Mouse (Mus musculus) adrenal gland (tissue): ENCODE results near the gene Sgms1.
"Not testable (repeated sequence)": the region's sequence is repeated elsewhere in the genome, so short reads cannot be mapped to it uniquely, and the experiment has no call there.

Source experiments
- intact Hi-C: fragments of 180-260 bp; cut with DNase I; formaldehyde crosslinking; loops from one replicate; pipeline ENCODE4 v1.15.1; 2025

Sgms1 gene

DNA sequence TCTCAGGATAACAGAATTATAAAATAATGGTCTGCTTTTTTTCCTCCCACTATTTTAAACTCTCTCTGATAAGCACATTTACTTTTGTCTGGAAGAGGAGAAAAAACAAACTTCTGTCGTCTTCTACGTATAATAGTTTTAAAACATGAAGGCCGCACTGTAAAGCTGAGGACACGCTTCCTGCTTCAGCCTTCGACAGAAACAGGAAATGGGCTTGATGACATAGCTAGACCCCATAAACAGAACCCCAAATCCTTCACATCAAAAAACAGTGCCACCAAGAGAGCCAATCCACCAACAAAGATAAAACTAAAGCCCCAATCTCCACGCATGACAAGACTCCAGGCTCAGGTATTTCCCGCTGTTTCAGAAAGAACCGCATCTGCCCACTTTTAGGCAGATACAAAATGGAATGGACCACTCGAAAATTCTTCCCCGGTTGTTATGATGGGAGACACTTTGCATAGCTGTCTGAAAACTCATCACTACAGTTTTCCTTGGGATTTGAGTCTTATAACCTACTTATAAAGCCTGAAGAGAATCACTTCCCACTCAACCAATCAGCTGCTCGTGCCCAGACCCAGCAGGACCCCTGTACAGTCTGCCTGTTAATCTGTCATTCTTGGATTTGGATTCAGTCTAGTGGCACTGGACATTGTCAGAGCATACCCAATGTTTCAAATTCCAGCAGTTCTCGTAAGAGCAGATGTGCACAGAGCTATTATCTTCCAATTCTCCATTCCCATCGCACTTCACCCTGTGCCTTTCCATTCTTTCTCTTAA lies 222.5 kb downstream of the Sgms1 start:
- intact Hi-C loops: loop anchor here (5.0 kb wide), 1 partner anchor 155 kb away; no protein-coding TSS in a partner anchor

DNA sequence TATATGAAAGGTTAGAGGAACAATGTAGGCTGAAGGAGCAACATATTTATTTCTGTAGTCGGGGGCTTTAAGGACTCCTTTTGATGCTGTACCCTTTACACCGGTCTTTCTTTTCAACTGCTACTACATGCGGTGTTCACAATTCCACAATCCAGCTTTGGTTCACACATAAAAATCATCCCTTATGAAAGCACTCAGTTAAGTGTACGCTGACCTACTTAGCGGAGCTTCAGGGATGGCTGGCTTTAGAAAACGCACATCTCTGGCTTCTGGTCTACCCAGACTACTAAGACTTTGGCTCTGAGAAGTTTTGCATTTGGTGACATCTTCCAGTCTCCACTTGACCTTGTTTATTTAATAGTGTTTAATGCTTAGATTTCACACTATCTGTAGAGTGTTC lies 223.8 kb downstream of the Sgms1 start:
- intact Hi-C loops: loop anchor here (5.0 kb wide), 1 partner anchor 157 kb away; no protein-coding TSS in a partner anchor

DNA sequence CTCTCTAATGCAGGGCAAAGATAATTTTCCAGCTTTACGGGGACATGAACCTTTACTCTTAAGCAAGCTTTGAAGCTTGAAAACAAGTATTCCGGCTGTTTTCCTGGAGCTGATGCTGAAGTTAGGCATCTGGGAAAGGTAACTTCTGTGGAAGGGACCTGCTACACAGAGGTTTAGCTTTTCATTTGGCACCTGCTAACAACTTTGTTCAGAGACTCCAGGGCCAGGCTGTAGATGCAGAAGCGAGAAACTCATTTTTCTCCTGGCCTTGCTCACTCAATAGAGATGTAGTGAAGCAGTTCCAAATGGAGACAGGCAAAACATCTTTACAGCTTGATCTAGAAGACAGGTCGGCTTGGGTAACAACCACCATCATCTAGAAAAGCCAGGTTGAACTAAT lies 225.4 kb downstream of the Sgms1 start:
- intact Hi-C loops: no loop called here

DNA sequence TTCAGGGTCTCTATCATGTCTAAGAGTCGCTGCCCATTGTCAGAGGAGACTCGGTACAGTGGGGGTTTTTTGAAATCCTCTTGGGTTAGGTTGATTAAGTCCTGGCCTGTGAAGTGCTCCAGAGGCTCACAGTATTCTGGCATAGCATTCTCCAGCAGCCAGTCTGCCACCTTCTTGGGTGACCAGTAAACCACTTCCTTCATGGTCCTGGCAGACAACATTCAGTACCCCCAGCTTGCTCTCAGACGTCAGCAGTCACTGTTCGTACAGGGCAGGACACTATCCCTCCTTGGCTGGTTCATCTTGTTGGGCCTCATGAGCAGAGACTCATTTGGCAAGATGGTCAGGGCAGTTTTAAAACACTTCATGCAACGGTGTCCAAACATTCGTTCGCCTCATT lies 229.6 kb downstream of the Sgms1 start:
- intact Hi-C loops: no loop called here

DNA sequence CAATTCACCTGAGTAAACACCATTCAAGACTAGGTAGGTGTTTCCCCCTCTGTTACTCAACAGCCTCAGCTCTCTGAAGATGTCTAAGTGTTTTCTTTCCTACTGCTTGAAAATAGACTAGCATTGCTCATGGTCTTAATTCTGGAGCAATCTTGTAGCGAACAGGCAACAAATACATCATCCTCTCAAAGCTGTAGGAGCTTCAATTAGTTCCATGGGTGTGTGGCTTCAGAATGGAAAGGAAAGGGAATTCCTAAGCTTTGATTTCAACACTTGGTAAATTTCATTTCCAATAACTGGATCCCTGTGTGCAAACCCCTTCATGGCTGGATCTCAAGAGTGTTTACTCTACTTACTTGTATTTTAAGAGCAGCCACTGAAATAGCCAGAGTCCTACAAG lies 230.3 kb downstream of the Sgms1 start:
- intact Hi-C loops: no loop called here

DNA sequence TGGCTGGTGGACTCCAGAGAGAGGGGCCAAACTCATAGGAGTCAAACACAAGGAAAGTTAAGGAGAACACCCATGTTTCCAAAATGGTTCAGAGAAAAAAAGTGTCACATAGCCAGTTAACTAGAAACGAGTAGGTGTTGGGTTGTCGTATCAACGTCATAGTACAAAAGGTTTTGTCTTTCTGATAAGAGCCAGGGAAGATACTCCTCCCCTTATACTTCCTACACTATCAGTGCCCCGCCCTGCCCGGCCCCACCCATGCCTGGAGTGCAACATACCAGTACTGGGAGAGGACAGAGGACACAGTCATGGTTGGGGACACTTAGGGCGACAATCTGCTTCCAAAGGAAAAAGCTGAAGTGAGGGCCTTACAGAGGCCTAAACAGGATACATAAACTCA lies 232.5 kb downstream of the Sgms1 start:
- intact Hi-C loops: no loop called here

DNA sequence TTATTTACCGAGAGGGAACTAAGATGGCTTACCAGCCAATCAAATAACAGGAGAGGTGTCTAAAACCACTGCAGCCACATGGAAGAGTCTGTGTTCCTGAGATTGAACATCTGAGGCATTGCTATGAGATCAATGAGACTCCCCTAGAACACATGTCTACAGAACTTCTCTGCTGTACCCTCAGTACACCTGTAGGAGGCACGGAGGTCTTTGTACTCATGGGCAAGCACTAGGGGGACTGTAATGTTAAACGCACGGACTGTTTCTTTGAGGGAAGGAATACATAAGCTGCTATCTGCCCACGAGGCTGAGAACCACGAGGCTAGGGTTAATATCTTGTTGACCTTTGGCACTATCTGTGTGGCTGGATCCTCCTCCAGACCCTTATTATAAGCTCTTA lies 237.0 kb downstream of the Sgms1 start:
- intact Hi-C loops: no loop called here

DNA sequence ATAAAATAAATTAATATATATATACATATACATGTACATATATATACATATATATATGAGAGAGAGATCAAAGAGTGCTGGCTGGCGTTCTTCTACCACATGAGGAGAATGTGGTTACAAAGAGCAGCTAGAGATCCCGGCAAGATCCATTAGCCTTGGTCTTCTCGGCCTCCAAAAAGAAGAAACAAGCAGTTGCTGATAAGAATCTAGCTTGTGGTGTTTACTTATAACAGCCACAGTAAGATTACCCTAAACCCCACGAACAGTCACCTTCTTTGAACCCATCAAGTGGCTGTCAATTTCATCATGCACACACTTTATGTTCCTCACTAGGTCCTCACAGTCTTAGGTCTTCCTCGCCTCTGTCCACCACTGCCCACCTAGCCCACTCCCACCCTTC lies 240.8 kb downstream of the Sgms1 start:
- intact Hi-C loops: no loop called here

DNA sequence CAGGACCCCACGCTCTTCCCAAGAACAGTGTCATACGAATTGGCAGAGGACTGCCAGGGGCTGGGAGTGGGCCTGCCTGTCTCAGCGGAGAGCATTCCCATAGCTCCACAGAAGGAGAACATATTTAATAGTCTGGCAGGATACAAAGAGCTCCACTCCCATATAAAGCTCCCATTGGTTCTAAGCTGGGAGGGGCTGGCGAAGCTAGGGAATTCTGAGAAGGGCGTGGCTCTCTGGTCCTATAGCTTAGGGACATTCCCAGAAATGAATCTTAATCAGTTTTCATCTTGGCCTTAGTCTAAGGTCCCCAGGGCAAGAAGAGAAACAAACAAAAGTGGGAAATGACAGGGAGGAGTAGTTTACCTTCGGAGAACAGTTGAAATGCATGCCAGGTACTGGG lies 247.1 kb downstream of the Sgms1 start:
- intact Hi-C loops: no loop called here

DNA sequence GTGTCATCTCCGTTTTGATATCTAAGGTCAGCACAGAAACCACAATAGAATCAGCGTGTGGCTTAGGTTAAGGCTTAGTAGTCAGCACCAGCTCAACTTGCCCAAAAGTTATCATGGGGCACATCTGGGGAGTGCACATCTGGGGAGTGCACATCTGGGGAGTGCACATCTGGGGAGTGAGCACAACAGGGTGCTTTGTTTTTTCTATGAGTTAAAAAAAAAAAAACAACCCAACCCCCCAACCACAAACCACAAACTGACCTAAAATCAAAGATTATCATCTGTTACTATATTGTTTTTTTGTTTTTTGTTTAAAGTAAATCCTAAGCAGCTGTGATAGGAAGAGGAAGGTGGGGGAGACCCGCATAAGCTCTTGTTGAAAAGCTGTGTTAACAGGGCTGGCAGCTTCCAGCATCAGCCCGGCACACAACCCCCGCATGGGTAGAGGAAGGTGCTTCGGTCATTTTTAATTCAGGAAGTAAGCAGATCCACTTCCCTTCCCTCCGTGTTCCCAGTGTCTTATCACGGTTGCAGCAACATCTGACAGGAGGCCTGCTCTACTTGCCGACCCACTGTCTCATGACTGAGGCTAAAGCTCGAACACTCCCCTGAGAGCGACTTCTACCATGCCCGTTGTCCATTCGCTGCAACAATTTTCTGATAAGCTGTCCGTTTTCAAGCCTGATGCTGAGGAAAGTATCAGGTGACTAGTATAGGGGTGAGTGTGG lies 251.0 kb downstream of the Sgms1 start:
- intact Hi-C loops: no loop called here

DNA sequence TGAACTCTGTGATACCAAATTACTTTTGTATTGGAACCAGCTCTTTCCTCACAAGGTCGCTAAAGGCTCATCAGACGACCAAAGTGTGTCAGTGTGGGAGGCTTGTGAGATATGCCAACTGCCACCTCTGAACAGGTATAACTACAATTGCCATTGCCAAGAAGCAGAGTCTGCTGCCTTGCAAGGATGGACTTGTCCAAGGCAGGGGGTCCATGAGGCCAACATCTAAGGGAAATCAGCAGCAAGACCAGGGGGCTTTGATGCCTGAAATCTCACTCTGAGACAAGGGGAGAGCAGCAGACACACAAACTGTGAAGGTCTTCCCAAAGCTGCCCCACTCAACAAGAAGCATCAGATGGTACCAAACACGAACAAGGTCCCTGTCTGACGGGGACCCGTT lies 251.6 kb downstream of the Sgms1 start:
- intact Hi-C loops: no loop called here

DNA sequence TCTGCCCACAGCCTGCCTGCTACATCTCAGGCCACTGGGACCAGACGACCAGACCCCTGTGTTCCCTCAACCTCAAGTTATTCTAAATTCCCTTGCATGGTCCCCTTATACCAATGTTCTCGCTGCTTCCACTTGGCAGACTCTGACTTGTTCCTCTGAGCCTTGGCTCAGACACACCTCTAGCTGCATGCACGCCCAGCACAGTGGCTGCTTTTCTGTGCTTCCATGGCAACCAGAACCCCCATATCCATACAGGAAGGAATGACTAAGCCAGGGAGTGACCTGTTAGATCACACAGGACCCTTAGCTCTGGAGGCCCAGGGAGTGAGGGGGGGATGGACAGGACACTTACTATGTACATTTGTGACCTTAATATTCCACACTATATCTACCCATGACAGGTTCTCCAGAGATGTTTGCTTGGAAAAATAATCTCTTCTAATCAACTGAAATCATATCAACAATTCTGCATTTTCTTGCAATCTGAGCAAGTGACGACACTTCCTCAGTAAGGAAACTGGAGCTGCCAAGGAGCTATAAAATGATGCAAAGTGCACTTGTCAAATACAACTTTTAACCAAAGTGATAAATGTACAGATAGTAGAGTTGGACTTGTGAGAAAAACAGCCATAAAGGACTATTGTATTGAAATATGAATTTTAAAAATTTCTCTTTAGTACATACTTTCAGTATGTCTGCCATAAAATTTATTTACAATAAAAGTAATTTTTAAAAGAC lies 252.5 kb downstream of the Sgms1 start:
- intact Hi-C loops: no loop called here

DNA sequence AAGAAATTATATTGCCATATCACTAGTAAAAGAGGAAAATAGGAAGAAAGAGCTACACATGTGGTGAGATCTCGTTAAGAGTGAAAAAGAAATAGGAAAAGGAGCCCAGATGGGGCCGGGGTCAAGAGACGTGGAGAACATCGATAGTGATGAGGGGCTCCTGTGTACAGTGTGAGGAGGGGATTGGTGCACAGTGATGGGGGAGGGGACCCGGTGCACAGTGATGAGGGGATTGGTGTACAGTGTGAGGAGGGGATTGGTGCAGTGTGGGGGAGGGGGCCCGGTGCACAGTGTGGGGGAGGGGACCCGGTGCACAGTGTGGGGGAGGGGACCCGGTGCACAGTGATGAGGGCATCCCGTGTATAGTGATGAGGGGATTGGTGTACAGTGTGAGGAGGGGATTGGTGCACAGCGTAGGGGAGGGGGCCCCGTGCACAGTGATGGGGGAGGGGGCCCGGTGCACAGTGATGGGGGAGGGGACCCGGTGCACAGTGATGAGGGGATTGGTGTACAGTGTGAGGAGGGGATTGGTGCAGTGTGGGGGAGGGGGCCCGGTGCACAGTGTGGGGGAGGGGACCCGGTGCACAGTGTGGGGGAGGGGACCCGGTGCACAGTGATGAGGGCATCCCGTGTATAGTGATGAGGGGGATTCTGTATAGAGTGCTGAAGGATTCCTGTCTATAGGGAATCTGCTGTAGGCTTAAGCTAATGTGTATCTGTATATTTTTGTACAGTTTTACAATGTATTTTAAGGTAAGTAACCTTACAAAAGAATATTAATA lies 257.6 kb downstream of the Sgms1 start:
- intact Hi-C loops: not testable (repeated sequence)

DNA sequence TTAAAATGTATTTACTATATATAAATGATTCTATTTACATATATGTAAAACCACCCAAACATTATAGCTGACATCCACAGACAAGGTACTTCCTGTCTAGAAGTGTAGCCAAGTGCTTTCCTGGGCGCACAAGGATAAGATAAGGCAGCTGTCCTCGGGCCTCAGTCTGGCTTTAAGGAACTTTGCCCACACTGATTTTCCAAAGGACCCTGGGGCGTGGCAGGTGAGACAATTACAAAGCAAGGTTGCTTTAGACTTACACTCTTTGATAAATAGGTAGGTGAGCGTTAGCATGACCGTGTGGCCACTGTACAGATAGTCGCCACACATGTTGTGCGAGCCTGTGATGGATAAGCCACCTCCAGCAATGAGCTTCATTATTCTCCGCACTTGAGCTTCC lies 260.2 kb downstream of the Sgms1 start:
- intact Hi-C loops: no loop called here

DNA sequence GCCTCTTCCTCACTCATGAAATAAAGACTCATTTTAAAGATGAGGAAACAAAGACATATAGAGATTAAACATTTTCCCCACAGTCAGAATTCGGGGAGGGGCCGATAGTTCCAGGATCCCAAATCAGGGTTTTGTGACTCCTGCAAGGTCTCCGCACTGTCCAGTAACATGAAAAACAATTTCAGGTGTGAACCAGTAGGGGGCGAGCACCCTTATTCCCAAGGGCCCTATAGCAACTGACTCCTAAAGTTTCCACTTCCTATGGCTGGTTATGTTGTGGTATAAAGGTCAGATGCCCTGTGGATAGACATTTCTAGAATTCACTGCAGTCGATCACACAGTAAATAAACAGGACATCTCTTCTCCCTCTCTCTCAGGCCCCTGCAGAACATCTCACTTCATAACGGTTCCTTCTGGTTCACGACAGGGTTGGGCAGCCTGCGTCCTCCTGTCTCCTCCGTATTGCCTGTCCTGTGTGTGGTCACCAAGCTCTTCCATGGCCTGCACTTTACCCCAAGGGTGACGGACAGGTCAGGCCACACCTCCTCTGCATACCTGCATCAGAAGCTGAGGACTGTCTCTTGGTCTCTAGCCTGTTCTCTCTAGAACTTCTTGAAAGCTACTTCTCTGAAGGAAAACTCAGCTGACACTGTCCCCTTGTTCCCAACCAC lies 262.2 kb downstream of the Sgms1 start:
- intact Hi-C loops: no loop called here

DNA sequence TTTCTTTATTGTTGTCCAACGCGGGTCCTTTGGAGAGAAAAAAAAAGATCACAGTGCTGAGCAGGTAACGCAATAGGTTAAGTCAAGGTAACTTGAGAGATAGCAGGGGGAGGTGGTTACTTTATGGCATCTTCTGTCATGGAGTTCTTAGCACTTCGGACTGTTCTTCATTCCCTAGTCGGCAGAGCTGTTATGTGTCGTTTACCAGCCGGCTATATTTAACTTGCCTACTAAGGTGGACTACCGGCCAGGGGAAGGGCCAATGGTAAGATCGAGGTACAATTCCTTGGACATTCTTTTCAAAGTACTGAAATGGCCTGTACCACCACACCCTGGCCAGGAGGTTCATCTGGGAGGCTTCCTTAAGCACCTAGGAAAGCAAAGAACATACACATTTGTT lies 265.4 kb downstream of the Sgms1 start:
- intact Hi-C loops: loop anchor here (5.0 kb wide), 1 partner anchor 313 kb away; no protein-coding TSS in a partner anchor

DNA sequence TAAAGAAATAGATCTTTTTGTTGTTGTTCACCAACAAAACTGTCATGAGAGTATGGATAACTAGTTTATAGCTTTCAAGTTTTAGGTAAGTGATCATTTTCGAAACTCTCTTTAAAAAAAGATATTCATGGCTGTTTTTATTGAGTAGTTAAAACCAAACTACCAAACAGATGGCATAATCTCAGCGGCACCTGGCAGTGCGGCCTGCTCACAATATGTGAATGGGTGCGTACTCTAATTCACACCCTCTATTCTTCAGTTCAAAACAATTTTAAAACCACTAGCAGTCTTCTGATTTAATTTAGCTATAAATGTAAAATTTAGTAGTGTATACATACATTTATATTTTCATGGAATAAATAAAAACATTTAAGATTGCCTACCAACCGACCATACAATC lies 266.3 kb downstream of the Sgms1 start:
- intact Hi-C loops: loop anchor here (5.0 kb wide), 1 partner anchor 314 kb away; no protein-coding TSS in a partner anchor

DNA sequence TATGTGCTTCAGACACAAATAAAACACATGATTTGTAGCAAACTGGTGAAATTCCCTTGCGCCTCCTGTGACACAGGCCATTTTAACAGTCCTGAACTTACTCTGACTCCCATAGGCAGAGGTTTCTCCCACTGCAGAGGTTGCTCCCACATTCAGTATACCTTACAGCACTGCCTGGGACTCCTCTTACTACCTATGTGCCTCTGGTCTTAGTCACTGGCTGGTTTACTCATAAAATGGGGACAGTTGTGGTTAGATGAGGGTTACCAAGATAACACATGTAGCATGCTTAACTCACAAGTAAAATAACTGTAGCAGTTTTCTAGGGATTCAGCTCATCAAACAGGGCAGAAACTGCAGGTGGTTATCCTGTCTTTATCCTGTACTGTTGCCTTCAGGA lies 268.7 kb downstream of the Sgms1 start:
- intact Hi-C loops: loop anchor here (5.0 kb wide), 1 partner anchor 317 kb away; no protein-coding TSS in a partner anchor

DNA sequence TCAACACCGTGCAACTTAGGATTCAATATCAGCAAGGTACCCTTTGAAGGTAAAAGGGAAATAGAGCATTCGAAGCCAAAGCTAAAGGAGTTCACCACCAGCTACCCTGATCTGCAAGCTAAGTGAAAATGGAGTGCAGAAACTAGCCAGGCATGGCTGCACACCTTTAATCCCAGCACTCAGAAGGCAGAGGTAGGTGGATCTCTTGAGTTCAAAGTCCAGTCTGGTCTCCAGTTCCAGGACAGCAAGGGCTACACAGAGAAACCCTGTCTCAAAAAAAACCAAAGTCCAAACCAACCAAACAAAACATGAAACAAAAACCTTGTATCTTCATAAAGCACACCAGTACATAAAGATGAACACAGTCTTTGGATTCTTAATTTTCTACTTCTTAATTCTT lies 269.8 kb downstream of the Sgms1 start:
- intact Hi-C loops: loop anchor here (5.0 kb wide), 1 partner anchor 318 kb away; no protein-coding TSS in a partner anchor

DNA sequence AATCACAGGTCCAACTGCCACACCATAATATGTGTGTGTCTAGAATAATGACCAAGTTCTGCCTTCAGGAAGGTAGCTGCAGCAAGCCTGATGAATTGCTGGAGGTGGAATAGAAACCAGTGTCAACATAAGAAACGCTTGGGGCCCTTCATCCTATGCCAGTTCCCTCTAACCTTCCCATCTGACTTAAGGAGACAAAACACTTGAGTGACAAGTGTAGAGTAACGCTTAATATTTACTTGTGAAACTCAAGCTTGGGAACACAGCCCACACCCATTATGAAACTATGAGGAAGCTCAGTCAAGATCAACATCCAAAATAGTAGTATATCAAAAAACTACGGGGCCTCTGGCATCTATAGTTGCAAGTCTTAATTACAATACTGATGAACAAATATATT lies 271.0 kb downstream of the Sgms1 start:
- intact Hi-C loops: no loop called here
